Mouse (Mus musculus) spleen, postnatal 10 days (tissue): Measurements from ENCODE around the gene AC124502.3.
"Not testable (repeated sequence)": the region's sequence is repeated elsewhere in the genome, so short reads cannot be mapped to it uniquely, and the experiment has no call there.

Experiments
- DNase-seq, 2 experiments: peaks; one replicate each; pipeline ENCODE4 v3.0.0; 2021 to 2022; ENCODE audit warnings: low spot score in 2 of 2

The AC124502.3 gene

DNA sequence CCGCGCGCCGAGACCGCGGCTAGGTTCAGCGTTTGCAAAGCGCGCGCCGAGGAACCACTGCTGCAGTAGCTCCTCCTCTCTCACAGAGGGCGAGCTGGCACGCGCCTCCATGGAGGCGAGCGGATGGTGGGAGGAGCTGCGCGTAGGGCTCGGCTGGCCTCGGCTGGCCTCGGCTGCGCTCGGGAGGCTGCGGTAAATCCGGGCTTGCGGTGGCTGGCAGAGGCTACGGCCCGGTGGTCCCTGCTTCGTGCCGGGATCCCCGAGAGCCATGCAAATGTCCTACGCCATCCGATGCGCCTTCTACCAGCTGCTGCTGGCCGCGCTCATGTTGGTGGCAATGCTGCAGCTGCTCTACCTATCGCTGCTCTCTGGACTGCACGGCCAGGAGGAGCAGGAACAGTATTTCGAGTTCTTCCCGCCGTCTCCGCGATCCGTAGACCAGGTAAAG is at the start of gene AC124502.3, which contains the start of gene B4gat1:
Gene AC124502.3, plus strand, starts transcription at position 183 of the 448 bp plus-strand sequence.
Gene B4gat1, plus strand, starts transcription at position 118 of the 448 bp plus-strand sequence.
- DNase-seq, result peak; percentile 69 to 87

DNA sequence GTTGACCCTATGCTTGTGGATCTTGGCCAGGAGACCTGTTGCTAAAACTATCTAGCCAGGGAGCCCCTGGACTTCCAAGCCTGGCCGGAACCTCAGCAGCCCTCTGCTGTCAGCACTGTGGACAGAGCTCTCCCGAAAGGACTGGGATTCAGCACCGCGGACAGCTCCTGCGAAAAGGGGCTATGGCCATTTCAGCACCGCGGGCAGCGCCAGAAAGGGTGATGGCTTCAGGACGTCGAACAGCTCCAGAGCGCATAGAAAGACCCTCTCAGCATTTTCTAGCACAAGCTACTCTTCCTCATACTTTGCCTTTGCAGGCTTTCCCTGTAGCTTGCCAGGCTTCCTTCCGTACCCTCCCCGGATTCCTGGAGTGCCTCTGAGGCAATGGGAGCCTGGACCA is 49.7 kb upstream of the AC124502.3 start:
- DNase-seq, result peak; percentile 80 to 92

- DNase-seq, result no peak
Observed at GRCm38 (mm10) chr19:4989434-4990255, 49.0 kb upstream of the AC124502.3 start.

DNA sequence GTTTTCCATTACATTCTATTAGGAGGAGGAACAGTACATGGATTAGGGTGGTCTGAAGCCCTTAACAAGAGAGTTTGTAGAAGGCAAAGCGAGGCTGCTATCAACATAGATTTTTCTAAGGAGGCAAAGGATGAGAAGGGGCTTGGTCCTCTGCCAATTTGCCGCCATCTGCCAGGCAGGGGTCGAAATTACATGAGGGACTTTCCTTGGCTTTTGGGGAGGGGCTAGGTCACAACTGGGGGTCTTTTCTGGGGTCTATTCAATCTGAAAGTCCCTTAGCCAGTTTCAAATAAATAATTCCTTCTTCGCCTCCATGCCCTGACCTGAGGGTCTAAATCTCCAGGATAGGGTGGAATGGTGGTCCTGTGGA is 48.5 kb upstream of the AC124502.3 start, which contains the start of gene Npas4:
Gene Npas4, minus strand, starts transcription at position 61 of the 370 bp plus-strand sequence.
- DNase-seq, result no peak

GRCm38 (mm10) chr19:4990716-4991115 is 48.0 kb upstream of the AC124502.3 start:
- no peak for DNase-seq

DNA sequence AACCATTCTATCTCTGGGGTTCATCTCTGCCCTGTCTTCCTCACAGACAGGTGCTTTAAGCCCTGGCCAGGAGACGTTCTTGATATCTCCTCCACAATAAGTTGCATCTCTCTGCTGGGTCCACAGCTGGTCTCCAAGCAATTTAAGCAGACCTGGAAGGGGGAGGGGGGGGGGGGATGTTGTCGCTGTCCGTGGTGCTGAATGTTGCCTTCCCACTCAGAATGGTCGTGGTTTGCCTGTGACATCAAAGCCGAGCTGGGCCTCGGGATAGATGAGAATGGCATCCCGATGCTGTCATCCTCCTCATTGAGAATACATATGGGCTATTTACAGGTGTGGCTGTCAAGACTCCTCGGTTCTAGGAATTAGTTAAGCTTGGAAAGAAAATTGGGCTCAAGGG is 46.3 kb upstream of the AC124502.3 start:
- no peak for DNase-seq

DNA sequence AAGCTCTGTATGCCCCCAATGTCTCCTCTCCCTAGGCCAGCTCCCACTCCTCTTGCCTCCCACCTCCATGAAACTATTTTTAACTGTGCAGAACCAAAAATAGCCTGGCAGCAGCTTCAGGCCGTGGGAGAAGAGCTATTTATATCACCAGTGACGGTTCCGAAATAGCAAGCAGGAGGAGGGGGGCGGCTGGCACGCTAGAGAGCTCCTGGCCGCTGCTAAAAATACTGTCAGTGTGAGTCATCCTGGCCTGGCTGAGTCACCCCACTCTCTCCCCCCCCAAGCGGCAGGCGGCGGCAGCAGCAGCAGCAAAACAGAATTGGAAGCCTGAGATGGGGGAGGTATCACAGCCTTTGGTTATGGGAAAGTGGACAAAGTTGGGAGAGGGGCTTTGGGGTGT is 45.8 kb upstream of the AC124502.3 start:
- DNase-seq, result no peak

GRCm38 (mm10) chr19:4994043-4994442 is 44.6 kb upstream of the AC124502.3 start:
- DNase-seq, result no peak

DNA sequence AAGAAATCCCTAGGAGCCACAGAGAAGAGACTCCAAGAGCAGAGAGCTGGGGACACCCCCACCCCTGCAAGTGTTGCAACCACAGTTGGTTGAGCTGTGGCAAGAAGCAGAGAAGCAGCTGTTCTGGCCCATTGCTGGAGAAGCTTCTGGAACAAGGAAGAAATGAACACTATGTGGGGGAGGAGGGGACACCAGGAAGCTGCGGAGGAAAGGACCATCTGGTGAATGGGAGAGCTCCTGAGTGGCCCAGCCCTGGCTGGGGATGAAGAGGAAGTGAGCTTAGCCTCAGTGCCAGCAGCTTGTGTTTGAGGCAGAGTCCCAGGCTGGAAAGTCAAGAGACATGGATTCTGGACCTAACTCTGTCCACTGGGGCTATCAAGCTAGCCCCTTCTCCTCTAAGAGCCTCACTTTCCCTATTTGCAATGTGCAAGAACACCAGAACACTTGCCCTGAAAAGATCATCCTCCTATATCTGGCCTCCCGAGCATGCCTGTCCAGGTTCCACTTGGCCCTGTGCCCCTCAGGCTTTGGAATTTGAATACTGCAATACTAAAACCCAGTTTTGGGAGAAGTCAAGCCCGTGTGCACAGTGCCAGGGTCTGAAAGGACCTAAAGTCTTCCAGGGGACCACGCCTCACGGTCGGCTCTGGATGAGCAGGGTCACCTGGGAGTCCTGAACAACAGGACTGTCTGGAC is 39.1 kb upstream of the AC124502.3 start:
- DNase-seq, result no peak

DNA sequence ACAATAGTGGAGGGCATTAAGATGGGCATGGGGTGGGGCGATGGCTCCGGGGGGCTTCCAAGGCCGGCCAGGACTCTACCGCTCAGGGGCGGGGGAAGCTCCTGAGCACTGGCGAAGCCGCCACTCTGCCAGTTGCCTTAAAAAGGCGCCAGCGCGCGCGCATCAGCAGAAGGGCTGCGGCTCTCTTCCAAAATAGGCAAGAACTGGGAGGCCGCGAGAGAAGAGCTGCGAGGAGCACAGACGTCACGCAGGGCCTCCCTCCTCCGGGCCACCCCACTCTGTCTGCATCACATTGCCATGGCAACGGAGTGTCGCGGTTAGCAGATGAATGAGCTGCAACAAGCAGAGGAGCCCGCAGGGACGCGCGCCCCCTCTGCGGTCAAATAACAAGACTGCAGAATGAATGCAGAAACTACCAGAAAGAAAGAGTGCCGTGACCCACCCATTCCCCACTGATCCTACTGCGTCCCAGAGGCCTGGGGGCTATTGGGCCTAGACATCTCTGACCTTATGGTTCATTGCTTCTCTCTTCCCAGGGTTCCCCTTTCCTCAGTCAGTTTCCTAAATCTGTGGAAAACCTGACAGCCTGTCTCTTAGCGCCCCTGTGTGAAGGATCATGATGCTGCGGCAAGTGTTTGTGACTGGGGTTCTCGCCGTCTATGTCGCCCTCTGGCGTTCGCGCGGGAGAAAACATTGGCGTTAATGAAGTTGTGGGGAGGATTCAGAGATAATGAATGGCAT is 36.9 kb upstream of the AC124502.3 start:
- DNase-seq, result peak; percentile 58 to 81

- DNase-seq, result not testable (repeated sequence)
Observed at GRCm38 (mm10) chr19:5003644-5004043, 35.0 kb upstream of the AC124502.3 start.

- DNase-seq, result no peak
Observed at GRCm38 (mm10) chr19:5004925-5005324, 33.8 kb upstream of the AC124502.3 start.

GRCm38 (mm10) chr19:5013138-5013537 is 25.6 kb upstream of the AC124502.3 start:
- DNase-seq, result no peak

- peak in 1 of 2 experiments; percentile 33 for DNase-seq
Observed at GRCm38 (mm10) chr19:5014961-5015398, 23.7 kb upstream of the AC124502.3 start.

DNA sequence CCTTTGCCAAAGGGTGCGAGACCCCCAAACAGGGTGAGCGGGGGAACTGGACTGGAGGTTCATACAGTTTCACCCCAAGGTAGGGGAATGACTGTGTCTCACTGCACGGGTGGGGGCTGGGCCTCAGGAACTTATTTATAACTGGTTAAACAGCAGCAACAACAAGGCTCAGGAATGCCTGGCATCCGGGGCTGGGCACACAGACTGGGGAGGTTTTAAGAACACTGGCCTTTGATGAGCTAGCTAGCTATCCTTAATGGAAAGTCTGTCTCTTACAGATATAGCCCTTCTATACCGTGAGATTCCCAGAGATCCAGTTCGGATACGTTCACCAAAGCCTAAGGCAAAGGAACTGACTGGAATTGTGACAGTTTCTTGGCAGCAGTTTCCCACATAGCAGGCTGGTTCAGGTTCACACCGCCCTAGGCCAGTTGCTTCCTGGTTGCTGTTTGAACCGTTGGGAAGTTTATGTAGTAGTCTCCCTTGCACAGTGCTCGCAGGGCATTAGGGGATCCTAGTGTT is 22.4 kb upstream of the AC124502.3 start:
- DNase-seq, result no peak

DNA sequence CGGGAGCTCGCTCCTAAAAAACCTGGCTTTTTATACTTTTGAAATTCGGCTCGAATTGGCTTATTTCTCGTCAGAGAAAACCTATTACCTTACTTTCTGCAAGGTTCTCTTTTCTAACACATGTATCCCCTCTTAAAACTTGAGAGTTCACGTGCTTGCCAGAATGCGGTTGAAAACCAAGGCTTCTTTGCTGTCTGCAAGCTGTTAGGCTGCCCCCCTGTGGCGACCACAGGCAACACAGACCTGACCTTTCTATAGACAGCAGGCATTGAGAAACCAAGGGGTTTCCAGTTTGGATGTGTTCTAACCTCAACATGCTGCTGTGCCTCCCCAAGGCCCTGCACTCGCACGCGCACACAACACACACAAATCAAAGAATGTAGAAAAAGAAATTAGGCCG is 21.9 kb upstream of the AC124502.3 start:
- DNase-seq, result peak; percentile 53 to 86

DNA sequence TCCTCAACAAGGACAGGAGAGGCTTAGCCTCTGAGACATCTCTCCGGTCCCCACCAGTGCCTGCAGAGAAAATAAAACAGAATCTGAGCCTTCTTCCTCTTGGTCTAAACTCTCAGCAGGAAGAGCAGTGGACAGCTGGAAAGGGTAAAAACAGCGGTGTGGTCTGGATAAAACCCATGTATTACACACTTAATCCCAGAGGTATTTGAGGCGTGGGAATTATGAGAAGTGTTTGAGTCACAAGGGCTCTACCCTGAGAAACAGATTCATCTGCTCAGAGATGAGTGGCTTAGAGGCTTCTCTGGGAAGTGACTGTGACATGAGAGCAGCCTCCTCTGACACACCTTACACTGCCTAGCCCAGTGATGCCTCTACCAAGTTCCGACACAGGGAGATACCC is 21.1 kb upstream of the AC124502.3 start:
- no peak for DNase-seq

DNA sequence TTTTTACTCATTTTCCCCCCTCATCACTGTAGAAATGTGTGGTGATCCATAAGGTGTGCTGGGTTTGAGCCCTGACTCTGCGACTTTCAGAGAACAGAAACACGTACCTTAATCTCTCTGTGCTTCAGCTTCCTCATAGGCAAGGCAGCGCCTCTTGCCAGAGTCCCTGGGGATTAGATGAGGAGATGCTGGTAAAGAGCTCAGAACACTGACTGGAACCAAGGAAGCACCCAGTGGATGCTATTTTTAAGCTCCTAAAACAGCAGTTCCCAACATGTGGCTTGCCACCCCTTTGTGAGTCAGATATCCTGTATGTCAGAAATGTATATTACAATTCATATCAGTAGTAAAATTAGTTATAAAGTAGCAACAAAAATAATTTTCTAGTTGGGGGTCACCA is 20.5 kb upstream of the AC124502.3 start:
- DNase-seq, result no peak

DNA sequence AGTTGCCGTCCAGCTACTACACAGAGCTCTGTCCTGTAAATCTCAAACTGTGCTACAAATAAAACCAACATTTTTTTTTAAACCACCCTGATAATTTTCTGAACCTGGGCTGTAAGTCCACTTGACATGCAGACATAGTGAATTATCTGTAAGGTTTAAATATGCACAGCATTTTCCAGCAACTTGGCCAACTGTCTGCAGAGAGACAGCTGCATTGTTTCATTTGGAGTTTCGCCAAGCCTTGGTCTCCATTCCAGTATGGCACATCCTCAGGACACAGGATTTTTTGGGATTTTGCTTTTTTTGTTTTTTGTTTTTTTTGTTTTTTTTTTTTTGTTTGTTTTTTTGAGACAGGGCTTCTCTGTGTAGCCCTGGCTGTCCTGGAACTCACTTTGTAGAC is 17.3 kb upstream of the AC124502.3 start:
- no peak for DNase-seq

DNA sequence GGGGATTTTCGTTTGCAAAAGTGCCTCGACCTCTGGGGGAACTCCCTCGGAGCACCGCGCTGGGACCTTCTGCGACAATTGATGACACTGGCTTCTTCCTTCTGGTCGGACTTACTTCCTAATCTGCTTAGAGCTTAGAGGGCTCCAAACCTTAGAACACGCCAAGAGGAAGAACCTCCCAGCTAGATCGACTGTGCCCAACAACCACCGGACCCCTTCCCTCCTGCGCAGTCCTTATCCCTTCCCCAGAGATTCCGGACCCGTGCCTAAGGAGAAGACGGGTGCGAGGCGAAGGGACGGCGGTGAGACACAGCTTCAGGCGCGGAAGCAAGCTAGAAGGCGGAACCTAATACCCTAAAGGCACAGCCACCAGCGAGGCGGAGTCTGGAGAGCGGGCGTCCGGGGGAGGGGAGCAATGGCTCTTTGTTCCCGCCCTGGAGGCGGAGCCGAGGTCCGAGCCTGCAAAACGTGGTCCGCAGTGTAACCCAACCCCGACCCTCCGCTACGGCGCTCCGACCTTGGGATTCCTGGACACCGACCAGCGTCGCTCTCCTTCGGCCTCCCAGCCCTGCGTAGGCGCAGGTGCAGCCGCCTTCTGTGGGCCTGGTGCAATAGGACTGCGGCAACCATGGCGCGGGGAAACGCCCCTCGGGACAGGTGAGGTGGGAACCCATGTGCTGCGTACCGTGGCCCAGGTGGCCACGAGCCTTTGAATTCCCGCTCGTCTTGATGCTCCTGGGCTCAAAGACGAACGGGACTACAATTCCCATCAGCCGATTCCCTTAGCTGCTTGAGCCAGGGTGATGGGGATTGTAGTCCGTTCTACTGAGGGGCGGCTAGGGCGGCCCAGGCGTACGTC is 14.8 kb upstream of the AC124502.3 start, which contains the start of gene Slc29a2:
Gene Slc29a2, plus strand, starts transcription at position 240 of the 859 bp plus-strand sequence.
- peak; percentile 69 to 88 for DNase-seq

- no peak for DNase-seq
Observed at GRCm38 (mm10) chr19:5026111-5026510, 12.6 kb upstream of the AC124502.3 start.
